Mouse (Mus musculus): ENCODE results near the gene Cyp3a41a. TPM values are rescaled to one million over a fixed set of nuclear protein-coding genes. Genes with fewer than 3 reads are reported as not detected.
"Not testable (repeated sequence)": the region's sequence is repeated elsewhere in the genome, so short reads cannot be mapped to it uniquely, and the experiment has no call there.

The Cyp3a41a gene
- not detected in 2 replicates for polyA plus RNA-seq (2015; fragmentation: Nextera tagmentation; extraction: Ambion mirVana)

- H3K4me1 ChIP-seq; H3K27ac ChIP-seq (replicated peaks); H3K9me3 ChIP-seq (replicated peaks); H3K36me3 ChIP-seq; H3K4me2 ChIP-seq (replicated peaks); H3K9ac ChIP-seq; ATAC-seq (ENCODE audit: insufficient number of reproducible peaks, low FRiP score, low TSS enrichment, low read depth); H3K4me3 ChIP-seq (replicated peaks); H3K27me3 ChIP-seq: not testable (repeated sequence)
- 59% methylated on average over 1 of the region's 2 CpGs for WGBS
These were observed at the start of gene Cyp3a41a for GRCm38 (mm10) chr5:145720036-145720435. Cyp3a41a (minus strand) TSS chr5:145720136.

- 71% methylated on average over 3 of the region's 3 CpGs for WGBS
- not testable (repeated sequence) for H3K9me3 ChIP-seq (replicated peaks)
These were observed 17.6 kb upstream of the Cyp3a41a start for GRCm38 (mm10) chr5:145737512-145737911.

GRCm38 (mm10) chr5:145714296-145714695 lies 5.6 kb downstream of the Cyp3a41a start:
- H3K9ac ChIP-seq; H3K27me3 ChIP-seq; H3K9me3 ChIP-seq (replicated peaks); H3K27ac ChIP-seq (replicated peaks); H3K4me1 ChIP-seq; H3K36me3 ChIP-seq; ATAC-seq (ENCODE audit: insufficient number of reproducible peaks, low FRiP score, low TSS enrichment, low read depth); H3K4me3 ChIP-seq (replicated peaks); H3K4me2 ChIP-seq (replicated peaks): not testable (repeated sequence)
- WGBS = 35% methylated on average over 1 of the region's 1 CpGs

More at GRCm38 (mm10) chr5:145737512-145737911, 17.6 kb upstream of the Cyp3a41a start:
- H3K27ac ChIP-seq (replicated peaks); H3K36me3 ChIP-seq; H3K27me3 ChIP-seq; H3K4me2 ChIP-seq (replicated peaks); H3K9ac ChIP-seq; H3K4me3 ChIP-seq (replicated peaks); H3K4me1 ChIP-seq; ATAC-seq (ENCODE audit: insufficient number of reproducible peaks, low FRiP score, low TSS enrichment, low read depth): not testable (repeated sequence)

GRCm38 (mm10) chr5:145707372-145707771 lies 12.6 kb downstream of the Cyp3a41a start:
- H3K4me3 ChIP-seq (replicated peaks); H3K27ac ChIP-seq (replicated peaks); H3K4me2 ChIP-seq (replicated peaks); H3K36me3 ChIP-seq; H3K27me3 ChIP-seq; H3K9me3 ChIP-seq (replicated peaks); ATAC-seq (ENCODE audit: insufficient number of reproducible peaks, low FRiP score, low TSS enrichment, low read depth); H3K9ac ChIP-seq; H3K4me1 ChIP-seq: not testable (repeated sequence)
- WGBS = 78% methylated on average over 2 of the region's 2 CpGs

GRCm38 (mm10) chr5:145662007-145662406 lies 57.9 kb downstream of the Cyp3a41a start:
- no peaks in the 10 kb centered on the region for H3K4me1 ChIP-seq
- H3K36me3 ChIP-seq = no peaks in the 10 kb centered on the region
- no peaks in the 10 kb centered on the region for H3K27me3 ChIP-seq
- H3K9me3 ChIP-seq (replicated peaks) = peaks cover 30% of the 10 kb centered on the region
- no peak overlapping the region for H3K4me2 ChIP-seq (replicated peaks)
- 85% methylated on average over 7 of the region's 7 CpGs for WGBS
- no peak overlapping the region for H3K4me3 ChIP-seq (replicated peaks)
- H3K27ac ChIP-seq (replicated peaks) = no peak overlapping the region
- H3K9ac ChIP-seq = no peak overlapping the region
- 0 out of 2 replicates have a peak, but pooled peaks have one; percentile 29 for ATAC-seq (ENCODE audit: insufficient number of reproducible peaks, low FRiP score, low TSS enrichment, low read depth)

GRCm38 (mm10) chr5:145647779-145648178 lies 72.2 kb downstream of the Cyp3a41a start:
- Histone ChIP-seq H3K4me2 (replicated peaks) (no peak overlapping the region), H3K27ac (replicated peaks) (no peak overlapping the region), H3K36me3 (no peaks in the 10 kb centered on the region), H3K27me3 (no peaks in the 10 kb centered on the region), H3K9ac (no peak overlapping the region), H3K4me3 (replicated peaks) (no peak overlapping the region), H3K9me3 (replicated peaks) (peaks cover 21% of the 10 kb centered on the region), H3K4me1 (no peaks in the 10 kb centered on the region)
- ATAC-seq (ENCODE audit: insufficient number of reproducible peaks, low FRiP score, low TSS enrichment, low read depth) = no peak
- WGBS = 74% methylated on average over 4 of the region's 4 CpGs

Other genes with a start within 250 kb of the Cyp3a41a start
- not detected in 2 replicates for gene Cyp3a41b, start 135.4 kb downstream of the Cyp3a41a start, polyA plus RNA-seq (2015; fragmentation: Nextera tagmentation; extraction: Ambion mirVana)
- not detected in 2 replicates for gene Cyp3a44, start 85.7 kb upstream of the Cyp3a41a start, polyA plus RNA-seq (2015; fragmentation: Nextera tagmentation; extraction: Ambion mirVana)
- gene Cyp3a11, start 159.8 kb upstream of the Cyp3a41a start, polyA plus RNA-seq (2015; fragmentation: Nextera tagmentation; extraction: Ambion mirVana) = not detected in 2 replicates